Mouse (Mus musculus) heart, adult 2 months (tissue): ENCODE results near the gene Rffl. TPM values are rescaled to one million over a fixed set of nuclear protein-coding genes. Genes with fewer than 3 reads are reported as not detected.

Experiments
- DNase-seq, 2 experiments: peaks; one replicate each; pipeline ENCODE4 v3.0.0; 2021
- H3K27ac ChIP-seq: fragments of 200-600 bp; 2 replicates; pipeline ENCODE4 v1.8.1; 2022
- H3K27me3 ChIP-seq: fragments of 200-500 bp; 2 replicates; pipeline ENCODE4 v1.6.1; 2012; ENCODE audit warnings: mild to moderate bottlenecking, low read length, inconsistent platforms, mixed read lengths; ENCODE audit not compliant: control insufficient read depth, insufficient read depth
- H3K36me3 ChIP-seq: fragments of 200-500 bp; 2 replicates; pipeline ENCODE4 v1.6.1; 2012; ENCODE audit warnings: low read length, inconsistent platforms; ENCODE audit not compliant: control insufficient read depth, insufficient read depth
- H3K4me1 ChIP-seq: fragments of 200-500 bp; 2 replicates; pipeline ENCODE4 v1.6.1; 2011; ENCODE audit warnings: low read length; ENCODE audit not compliant: control insufficient read depth, insufficient read depth
- H3K4me3 ChIP-seq: fragments of 200-600 bp; 2 replicates; pipeline ENCODE4 v1.8.1; 2022
- H3K79me2 ChIP-seq: fragments of 200-500 bp; replicated peaks from 2 replicates; pipeline ENCODE4 v1.6.1; 2012; ENCODE audit warnings: mild to moderate bottlenecking, inconsistent platforms, low read length, moderate library complexity, mixed read lengths; ENCODE audit not compliant: control insufficient read depth, insufficient read depth
- H3K9ac ChIP-seq: fragments of 200-500 bp; 2 replicates; pipeline ENCODE4 v1.6.1; 2012; ENCODE audit warnings: low read depth, mild to moderate bottlenecking, control low read depth, inconsistent platforms, low read length, mixed read lengths
- CTCF ChIP-seq: fragments of 200-600 bp; IDR thresholded peaks from 2 replicates; pipeline ENCODE4 v1.8.1; 2022; ENCODE audit warnings: antibody characterized with exemption, mild to moderate bottlenecking, moderate library complexity
- EP300 ChIP-seq: fragments of 200-500 bp; IDR thresholded peaks from 2 replicates; pipeline ENCODE4 v1.6.1; 2011; ENCODE audit warnings: low read depth, low read length, control low read depth; ENCODE audit not compliant: insufficient read depth
- POLR2A ChIP-seq: fragments of 200-500 bp; IDR thresholded peaks from 2 replicates; pipeline ENCODE4 v1.6.1; 2011; ENCODE audit warnings: mild to moderate bottlenecking, low read depth, low read length, control low read depth; ENCODE audit not compliant: insufficient read depth
- WGBS: fragments of 180-500 bp; shearing (Covaris S2); methylation state at CpG from one replicate; pipeline ENCODE4 v1.1.7; 2018; 5-methylcytosine and 5-hydroxymethylcytosine counted together
- intact Hi-C: fragments of 180-260 bp; cut with DNase I; formaldehyde crosslinking; loops from one replicate; pipeline ENCODE4 v1.15.1; 2025
- polyA plus RNA-seq: library from polyadenylated mRNA; depleted of rRNA; stranded (reverse); fragments of >200 nt; gene quantifications from 2 replicates; pipeline ENCODE4 v1.2.3, GENCODE M21; 2012
- total RNA-seq, 2 experiments: library from RNA; stranded (reverse); gene quantifications; 2 replicates each; pipeline ENCODE4 v1.2.3; 2021

Rffl gene
- total and polyA plus RNA-seq, 3 experiments, result 4.0 to 4.6 (median 4.3) TPM

- no peak for TF ChIP-seq POLR2A
- no peak for TF ChIP-seq CTCF
- TF ChIP-seq EP300, result no peak
- Histone ChIP-seq H3K79me2 (no peaks in the 10 kb centered on the region), H3K4me3 (no peak overlapping the region), H3K27ac (no peak overlapping the region), H3K36me3 (no peaks in the 10 kb centered on the region), H3K4me1 (no peaks in the 10 kb centered on the region), H3K27me3 (no peaks in the 10 kb centered on the region), H3K9ac (no peak overlapping the region)
- WGBS, result 49% methylated on average over 3 of the region's 3 CpGs
- intact Hi-C loops, result no loop called here
- DNase-seq, result no peak
Observed at GRCm38 (mm10) chr11:82806656-82807055, 64.4 kb downstream of the Rffl start.

GRCm38 (mm10) chr11:82783453-82783852, 87.6 kb downstream of the Rffl start:
- no peaks in the 10 kb centered on the region; the same call in 1 of the 2 replicates for H3K79me2 ChIP-seq
- TF ChIP-seq CTCF (no peak), POLR2A (no peak), EP300 (no peak)
- intact Hi-C loops, result loop anchor here (5.0 kb wide), 2 partner anchors 36 to 49 kb away; no protein-coding TSS in a partner anchor
- peaks cover 2% of the 10 kb centered on the region; the same call in 1 of the 2 replicates for H3K36me3 ChIP-seq
- H3K4me1 ChIP-seq, result peaks cover 3% of the 10 kb centered on the region
- no peak for DNase-seq
- no peak overlapping the region for H3K27ac ChIP-seq
- H3K9ac ChIP-seq, result no peak overlapping the region
- no peaks in the 10 kb centered on the region for H3K27me3 ChIP-seq
- 93% methylated on average over 11 of the region's 11 CpGs for WGBS
- no peak overlapping the region for H3K4me3 ChIP-seq

GRCm38 (mm10) chr11:82782197-82782596, 88.8 kb downstream of the Rffl start:
- Histone ChIP-seq H3K4me3 (peak overlapping the region; percentile 100), H3K9ac (peak overlapping the region; percentile 78), H3K4me1 (peaks cover 3% of the 10 kb centered on the region), H3K36me3 (peaks cover 2% of the 10 kb centered on the region; the same call in 1 of the 2 replicates), H3K79me2 (no peaks in the 10 kb centered on the region; the same call in 1 of the 2 replicates), H3K27me3 (no peaks in the 10 kb centered on the region), H3K27ac (peak overlapping the region; percentile 99)
- intact Hi-C loops, result loop anchor here (5.0 kb wide), 2 partner anchors 35 to 50 kb away; no protein-coding TSS in a partner anchor
- no peak for DNase-seq
- WGBS, result 41% methylated on average over 6 of the region's 6 CpGs
- no peak for TF ChIP-seq CTCF
- TF ChIP-seq EP300, result no peak
- no peak for TF ChIP-seq POLR2A

- Histone ChIP-seq H3K4me1 (peaks cover 3% of the 10 kb centered on the region), H3K79me2 (no peaks in the 10 kb centered on the region; the same call in 1 of the 2 replicates), H3K9ac (peak within 1 kb of the TSS; percentile 78), H3K4me3 (peak within 1 kb of the TSS; percentile 100), H3K27ac (peak within 1 kb of the TSS; percentile 99), H3K36me3 (peaks cover 2% of the 10 kb centered on the region; the same call in 1 of the 2 replicates), H3K27me3 (no peaks in the 10 kb centered on the region)
- 1% methylated on average over 77 of the region's 90 CpGs for WGBS
- intact Hi-C loops, result loop anchor here (1.0 to 5.0 kb wide), 4 partner anchors 17 to 90 kb away; partner anchors contain the start of genes Cct6b, Rffl and Zfp830
- peak; percentile 9; the same call in 1 of the 2 replicates for TF ChIP-seq CTCF
- TF ChIP-seq EP300, result 0 out of 2 replicates have a peak, but pooled peaks have one; percentile 30
- TF ChIP-seq POLR2A, result peak; percentile 83
- DNase-seq, result peak; percentile 94 to 95
Observed at GRCm38 (mm10) chr11:82780983-82781903, 89.8 kb downstream of the Rffl start, which contains the start of gene Lig3. Lig3 (plus strand) TSS chr11:82781108.

- Histone ChIP-seq H3K36me3 (peaks cover 2% of the 10 kb centered on the region; the same call in 1 of the 2 replicates), H3K4me3 (peak overlapping the region; percentile 100), H3K27ac (no peak overlapping the region), H3K79me2 (no peaks in the 10 kb centered on the region), H3K27me3 (no peaks in the 10 kb centered on the region), H3K4me1 (peaks cover 3% of the 10 kb centered on the region), H3K9ac (peak overlapping the region; percentile 27; the same call in 1 of the 2 replicates)
- WGBS, result 42% methylated on average over 5 of the region's 5 CpGs
- intact Hi-C loops, result loop anchor here (5.0 kb wide), 2 partner anchors 33 to 52 kb away; no protein-coding TSS in a partner anchor
- DNase-seq, result no peak
- TF ChIP-seq EP300 (no peak), CTCF (no peak), POLR2A (no peak)
Observed at GRCm38 (mm10) chr11:82780134-82780533, 90.9 kb downstream of the Rffl start.
